Mouse (Mus musculus) kidney, postnatal 10 days (tissue): ENCODE results near the gene Cux1.

Experiments used
- DNase-seq: peaks from one replicate; pipeline ENCODE4 v3.0.0; 2021; ENCODE audit warnings: mixed read lengths

The Cux1 gene

DNA sequence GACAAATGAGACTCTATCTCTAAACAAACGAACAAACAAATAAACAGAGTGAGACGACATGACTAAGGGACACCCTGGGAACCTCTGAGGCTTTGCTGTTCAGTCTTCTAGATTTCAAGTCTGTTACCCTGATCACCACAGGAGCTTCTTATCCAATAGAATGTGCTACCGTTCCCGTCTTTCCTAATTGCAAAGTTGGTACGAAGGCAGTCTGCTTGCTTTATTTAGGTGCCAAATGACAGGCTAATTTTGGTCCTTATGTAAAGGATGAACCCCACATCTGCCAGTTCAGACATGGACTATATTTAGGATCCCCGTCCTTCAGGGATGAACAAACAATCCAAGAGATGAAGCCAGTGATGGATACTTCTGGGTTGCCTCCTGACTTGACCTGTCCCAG lies 269.6 kb downstream of the Cux1 start:
- no peak for DNase-seq

DNA sequence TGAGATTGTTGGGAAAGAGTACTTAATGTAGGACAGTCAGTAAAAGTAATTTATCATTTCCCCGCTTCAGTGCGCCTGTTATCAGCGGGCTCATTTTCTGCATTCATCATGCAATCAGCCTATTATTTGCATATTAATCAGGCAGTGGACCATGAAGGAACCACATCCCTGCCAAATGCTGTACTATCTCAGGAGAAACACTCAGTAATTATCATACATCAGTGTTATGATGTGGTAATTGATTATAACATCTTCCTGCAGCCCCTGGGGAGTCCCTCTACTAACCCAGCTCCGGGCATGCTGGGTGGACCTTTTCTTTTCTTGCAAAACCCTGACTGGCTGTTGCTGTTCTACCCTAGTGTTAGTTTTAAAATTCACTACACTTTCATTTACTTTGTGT lies 270.4 kb downstream of the Cux1 start:
- no peak for DNase-seq

- DNase-seq = no peak
Measured at GRCm38 (mm10) chr5:136292971-136293418, 274.3 kb downstream of the Cux1 start.

GRCm38 (mm10) chr5:136292361-136292760 lies 274.9 kb downstream of the Cux1 start:
- no peak for DNase-seq

DNA sequence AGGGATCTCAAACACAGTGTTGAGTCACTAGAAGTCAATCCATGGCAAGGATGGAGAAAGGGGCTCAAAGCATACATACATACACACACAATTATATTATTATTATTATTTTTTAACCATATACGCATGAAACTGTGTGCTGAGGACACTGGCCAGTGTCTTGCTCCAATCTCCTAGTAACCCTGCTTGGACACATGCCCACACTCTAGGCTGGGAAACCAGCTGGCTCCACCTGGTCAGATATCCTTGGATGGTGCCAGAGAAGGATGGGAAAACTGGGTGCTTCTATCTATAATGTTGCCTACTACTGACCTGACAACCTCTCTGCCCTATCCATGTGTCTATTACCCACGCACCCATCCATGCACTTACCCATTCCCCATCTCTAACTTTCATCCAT lies 275.7 kb downstream of the Cux1 start:
- peak; percentile 41 for DNase-seq

GRCm38 (mm10) chr5:136289776-136290175 lies 277.5 kb downstream of the Cux1 start:
- DNase-seq = no peak

- DNase-seq = no peak
Measured at GRCm38 (mm10) chr5:136288351-136289081, 278.8 kb downstream of the Cux1 start.

DNA sequence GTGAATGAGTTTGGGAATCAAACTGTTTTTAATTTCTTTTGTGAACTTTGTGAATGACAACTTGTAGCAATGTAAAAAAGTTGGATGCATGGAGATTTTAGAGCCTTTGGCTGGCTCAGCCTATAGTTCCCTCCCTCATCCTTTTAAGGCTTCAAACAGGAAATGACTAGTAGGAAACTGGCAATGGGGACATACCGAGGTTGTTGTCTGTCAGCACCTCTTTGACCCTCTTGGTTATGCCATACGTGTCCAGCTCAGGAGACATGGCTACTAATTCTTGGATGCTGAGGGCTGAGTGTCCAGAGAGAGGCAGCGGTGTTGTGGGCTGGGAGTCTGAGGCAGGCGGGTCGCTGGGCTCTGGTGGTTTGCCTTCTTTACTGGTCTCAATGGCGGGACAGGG lies 280.7 kb downstream of the Cux1 start:
- DNase-seq = no peak

DNA sequence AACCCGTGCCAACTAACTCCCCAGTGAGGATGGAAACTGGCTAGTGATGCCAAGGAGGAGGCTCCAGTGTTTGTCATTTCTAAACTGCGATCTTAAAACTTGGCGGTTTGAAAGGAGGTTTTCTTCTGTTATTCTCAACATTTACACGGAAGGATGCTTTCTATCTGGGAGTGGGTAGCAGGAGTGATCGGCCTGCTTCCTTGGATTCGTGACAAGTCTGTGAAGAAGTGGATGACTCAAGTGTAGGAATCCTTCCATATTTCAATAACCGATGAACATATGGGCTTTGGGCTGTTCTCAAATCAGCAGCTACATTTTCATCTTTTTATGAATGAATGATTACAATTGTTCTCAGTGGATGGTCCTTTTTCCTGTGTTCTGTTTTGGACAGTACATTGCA lies 282.2 kb downstream of the Cux1 start:
- DNase-seq = no peak

GRCm38 (mm10) chr5:136281351-136281750 lies 285.9 kb downstream of the Cux1 start:
- DNase-seq = peak; percentile 44

DNA sequence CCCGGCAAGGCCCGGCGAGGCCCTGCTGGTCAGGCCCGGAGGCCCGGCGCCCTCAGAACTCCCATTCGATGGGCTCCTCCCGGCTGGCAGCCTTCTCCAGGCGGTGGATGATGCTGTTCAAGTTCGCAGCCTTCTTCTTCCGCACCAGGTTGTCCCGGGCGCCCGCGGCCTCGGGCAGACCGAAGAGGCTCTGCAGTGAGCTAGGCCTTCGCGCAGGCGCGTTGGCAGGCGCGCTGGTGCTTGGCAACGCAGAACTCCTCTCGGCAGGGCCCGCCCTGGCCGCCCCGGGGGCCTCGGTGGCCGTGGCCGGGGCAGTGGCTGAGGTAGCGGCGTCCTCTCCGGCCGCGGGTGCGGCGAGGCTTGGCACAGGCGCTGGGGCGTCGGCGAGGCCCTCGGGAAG lies 292.6 kb downstream of the Cux1 start:
- no peak for DNase-seq

- no peak for DNase-seq
Measured at GRCm38 (mm10) chr5:136269937-136270336, 297.4 kb downstream of the Cux1 start.

DNA sequence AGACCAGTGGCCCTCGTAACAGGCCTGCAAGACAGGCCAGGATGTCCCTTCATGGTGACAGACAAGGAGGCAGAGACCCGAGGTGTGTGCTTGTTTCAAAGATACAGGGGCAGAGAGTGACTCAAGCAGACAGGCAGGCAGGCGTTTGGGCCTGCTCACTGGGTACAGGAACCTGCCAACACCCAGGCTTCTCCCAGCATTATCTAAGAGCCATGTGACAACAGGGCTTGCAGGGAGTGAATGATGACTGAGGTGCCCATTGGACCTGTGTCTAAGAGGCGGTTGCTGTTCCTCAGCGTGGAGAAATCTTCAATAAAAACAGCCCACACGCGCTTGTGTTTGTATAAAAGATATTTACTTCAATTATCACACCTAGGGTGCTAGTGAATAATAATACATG lies 301.2 kb downstream of the Cux1 start:
- no peak for DNase-seq

DNA sequence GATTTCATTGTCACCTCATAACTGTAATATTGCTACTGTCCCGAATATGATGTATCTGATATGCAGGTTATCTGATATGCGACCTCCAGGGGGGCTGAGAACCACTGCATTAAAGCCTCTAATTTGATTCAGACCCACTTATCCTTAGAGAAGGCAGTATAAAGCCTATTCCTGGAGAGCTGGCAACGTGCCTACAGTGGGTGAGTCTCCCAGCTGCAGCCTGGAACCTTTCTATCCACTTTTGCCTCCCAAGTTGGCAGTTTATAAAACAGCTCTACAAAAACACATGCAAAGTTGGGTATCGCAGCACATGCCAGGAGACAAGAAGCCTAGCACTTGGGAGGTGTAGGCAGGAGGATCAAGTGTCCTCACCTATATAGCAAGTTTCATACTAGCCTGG lies 303.9 kb downstream of the Cux1 start:
- DNase-seq = no peak

GRCm38 (mm10) chr5:136258919-136259318 lies 308.4 kb downstream of the Cux1 start:
- DNase-seq = peak; percentile 84

- DNase-seq = peak; percentile 87
Measured at GRCm38 (mm10) chr5:136252899-136253298, 314.4 kb downstream of the Cux1 start.

DNA sequence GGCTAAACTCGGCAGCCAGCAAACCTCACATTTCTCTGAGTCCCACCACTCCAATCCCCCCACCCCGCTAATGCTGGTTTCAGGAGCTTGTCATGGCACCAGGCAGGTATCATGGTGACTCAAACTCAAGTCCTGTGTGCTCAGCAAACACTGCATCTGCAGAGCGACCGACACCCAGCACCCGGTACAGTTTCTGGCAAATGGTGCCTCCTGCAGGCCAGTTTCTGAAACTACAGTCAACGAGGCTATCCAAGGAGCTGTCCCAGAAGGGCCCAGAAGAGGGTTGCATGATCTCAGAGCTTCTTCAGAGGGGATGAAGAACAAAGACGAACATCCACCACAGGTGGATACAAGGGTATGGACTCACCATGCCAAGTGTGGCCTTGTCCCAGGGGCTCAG lies 316.3 kb downstream of the Cux1 start:
- DNase-seq = peak; percentile 57

DNA sequence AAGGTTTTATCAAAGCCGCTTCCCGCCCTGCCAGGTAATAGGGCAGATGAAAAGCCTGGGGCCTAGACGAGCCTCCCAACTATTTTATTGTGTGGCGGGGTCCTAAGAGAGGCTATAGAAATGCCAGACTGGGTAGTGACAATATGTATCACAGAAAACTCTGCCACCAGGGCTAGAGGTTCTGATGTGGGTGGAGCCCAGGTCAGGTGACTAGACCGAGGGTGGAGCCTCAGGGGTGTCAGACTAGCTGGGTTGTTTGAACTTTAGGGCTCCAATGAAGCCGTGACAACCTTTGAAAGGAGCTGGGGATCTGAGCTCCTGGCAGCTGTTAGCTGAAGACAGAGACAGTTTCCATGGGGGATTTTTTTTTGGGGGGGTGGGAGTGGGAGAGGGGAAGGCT lies 318.8 kb downstream of the Cux1 start:
- DNase-seq = no peak

DNA sequence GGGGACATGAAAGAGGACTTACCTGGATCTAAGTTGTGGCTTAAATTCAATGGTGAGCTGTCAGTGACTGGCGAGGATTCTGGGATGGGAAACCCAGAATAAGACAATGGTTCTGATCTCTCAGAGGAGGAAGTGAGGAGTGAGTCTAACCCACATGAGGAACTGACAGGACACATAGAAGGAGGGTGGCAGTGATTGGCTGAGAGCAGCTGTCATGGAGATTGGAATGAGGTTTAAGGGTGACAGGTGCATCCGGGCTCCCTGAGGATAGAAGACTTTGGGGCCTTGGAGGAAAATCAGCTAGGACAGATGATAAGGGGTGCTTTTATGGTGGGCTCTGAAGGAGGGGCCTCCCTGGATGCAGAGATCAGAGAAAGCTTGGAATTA lies 320.8 kb downstream of the Cux1 start, which contains the start of gene Sh2b2:
Gene Sh2b2, minus strand, starts transcription at position 105 of the 387 bp plus-strand sequence.
- no peak for DNase-seq

- peak; percentile 39 for DNase-seq
Measured at GRCm38 (mm10) chr5:136245541-136246451, 321.5 kb downstream of the Cux1 start.

DNA sequence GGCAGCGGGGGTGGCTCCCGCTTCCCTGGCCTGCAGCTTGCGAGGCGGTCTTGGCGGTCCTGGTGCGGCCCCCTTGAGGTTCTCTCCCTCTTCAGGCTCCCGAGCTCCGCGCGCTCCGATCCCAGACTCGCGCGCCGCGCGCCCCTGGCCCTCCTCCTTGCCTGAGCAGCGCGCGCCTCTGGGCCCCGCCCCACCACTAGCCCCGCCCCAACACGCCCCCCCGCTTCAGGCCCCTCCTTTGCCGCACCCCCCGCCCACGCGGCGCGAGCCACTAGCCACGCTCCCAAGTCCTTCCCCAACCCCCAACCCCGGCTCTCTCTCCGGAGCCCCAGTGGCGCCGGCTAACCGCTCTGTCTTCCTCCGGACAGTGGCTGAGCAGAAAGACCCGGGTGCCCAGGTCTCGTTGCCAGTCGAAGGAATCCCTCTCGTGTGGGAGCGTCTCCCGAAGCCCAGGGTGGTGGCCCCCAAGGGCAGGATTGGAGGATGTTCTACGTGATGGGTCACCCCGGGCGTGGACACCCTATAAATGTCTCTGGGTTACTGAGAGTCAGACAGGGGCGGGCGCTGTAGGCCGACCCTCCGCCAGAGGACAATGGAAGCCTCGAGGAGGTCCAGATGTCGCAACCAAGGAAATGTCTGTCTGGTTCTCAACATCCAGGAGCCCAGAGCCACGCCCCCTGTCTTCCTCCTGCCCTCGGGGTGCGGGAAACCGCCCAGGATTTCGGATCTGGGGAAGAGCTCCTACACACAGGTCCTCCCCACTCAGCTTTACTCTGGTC lies 322.3 kb downstream of the Cux1 start:
- peak; percentile 93 for DNase-seq

DNA sequence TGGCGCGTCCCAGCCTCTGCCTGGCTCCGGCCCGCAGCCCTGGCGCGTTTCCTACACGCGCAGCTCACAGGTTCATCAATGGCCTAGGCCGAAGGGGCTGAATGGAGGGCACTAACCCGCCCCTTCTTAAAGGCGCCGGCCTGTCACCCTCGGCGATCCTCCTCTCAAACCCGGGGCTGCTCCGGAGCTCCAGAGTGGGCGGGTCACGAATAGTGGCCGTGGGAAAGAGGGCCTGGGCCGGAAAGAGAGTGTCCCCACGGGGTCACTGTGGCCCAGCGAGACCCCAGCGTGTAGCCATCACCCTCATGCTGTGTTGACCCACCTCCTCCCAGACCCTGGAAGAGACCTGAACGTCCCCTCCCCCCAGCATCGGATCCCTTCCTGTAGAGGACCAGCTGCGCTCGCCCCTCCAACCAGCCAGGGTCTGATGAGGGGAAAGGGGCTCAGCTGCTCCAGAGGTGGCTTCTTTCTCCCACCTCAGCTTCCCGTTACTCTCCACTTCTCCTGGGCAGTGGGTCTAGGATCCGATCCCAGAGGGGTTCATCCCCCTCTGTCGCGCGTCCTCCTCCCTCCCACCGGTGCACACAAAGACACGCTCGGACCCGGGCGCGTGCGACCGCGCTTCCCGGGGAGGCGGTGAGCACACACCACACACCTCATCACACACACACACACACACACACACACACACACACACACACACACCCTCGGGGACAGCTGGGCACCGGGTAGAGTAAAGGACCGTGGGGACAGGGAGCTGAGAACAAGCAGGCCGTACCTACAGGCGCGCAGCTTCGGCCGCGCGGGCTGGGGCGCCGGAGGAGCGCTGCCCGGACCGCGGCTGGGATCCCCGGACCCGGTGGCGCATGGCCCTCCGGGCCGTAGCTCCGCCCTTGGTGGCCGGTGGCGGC lies 323.2 kb downstream of the Cux1 start:
- DNase-seq = peak; percentile 48
